Mouse (Mus musculus): Measurements from ENCODE around the gene Mrpl16. TPM values are rescaled to one million over a fixed set of nuclear protein-coding genes. Genes with fewer than 3 reads are reported as not detected.

Gene Mrpl16
- total RNA-seq, 2 experiments from 2014 or later, result 35.3 to 36.1 TPM

Other genes with a start within 250 kb of the Mrpl16 start
- not detected for gene Ms4a4d, start 233.6 kb upstream of the Mrpl16 start, total RNA-seq (2021)
- 1 to 10 TPM; 1.4 TPM for gene Ms4a6d, start 165.5 kb upstream of the Mrpl16 start, total RNA-seq (2021)
- not detected for gene Ms4a2, start 146.7 kb upstream of the Mrpl16 start, total RNA-seq (2021)
- gene Ms4a3, start 129.5 kb upstream of the Mrpl16 start, total RNA-seq (2021), result not detected
- not detected for gene Oosp2, start 109.8 kb upstream of the Mrpl16 start, total RNA-seq (2021)
- not detected for gene Oosp1, start 79.2 kb upstream of the Mrpl16 start, total RNA-seq (2021)
- not detected for gene Oosp3, start 73.3 kb upstream of the Mrpl16 start, total RNA-seq (2021)
- not detected for gene Gif, start 22.8 kb upstream of the Mrpl16 start, total RNA-seq (2021)
- gene Stx3, start 49.0 kb downstream of the Mrpl16 start, total RNA-seq (2021), result 10 to 100 TPM; 28.2 to 30.0 TPM
- gene Olfr1417, start 68.8 kb downstream of the Mrpl16 start, total RNA-seq (2021), result not detected
- gene Olfr1418, start 90.7 kb downstream of the Mrpl16 start, total RNA-seq (2021), result not detected
- gene Olfr1419, start 104.7 kb downstream of the Mrpl16 start, total RNA-seq (2021), result not detected
- not detected for gene Olfr1420, start 116.2 kb downstream of the Mrpl16 start, total RNA-seq (2021)
- 10 to 100 TPM; 22.7 to 23.3 TPM for gene Patl1, start 142.0 kb downstream of the Mrpl16 start, total RNA-seq (2021)
- 10 to 100 TPM; 51.3 to 52.5 TPM for gene Osbp, start 195.6 kb downstream of the Mrpl16 start, total RNA-seq (2021)